Mouse (Mus musculus) bone marrow, adult 2 months (tissue): Measurements from ENCODE around the gene Aven. TPM values are rescaled to one million over a fixed set of nuclear protein-coding genes. Genes with fewer than 3 reads are reported as not detected.

ENCODE experiments used
- H3K27ac ChIP-seq: fragments of 200-500 bp; 2 replicates; pipeline ENCODE4 v1.5.1; 2012; ENCODE audit warnings: low read depth, mild to moderate bottlenecking, control low read depth, inconsistent platforms, low read length; ENCODE audit not compliant: control insufficient read depth, poor library complexity, insufficient read depth
- H3K4me1 ChIP-seq: fragments of 200-500 bp; 2 replicates; pipeline ENCODE4 v1.6.1; 2011; ENCODE audit warnings: low read length; ENCODE audit not compliant: control insufficient read depth, insufficient read depth
- H3K4me3 ChIP-seq: fragments of 200-500 bp; replicated peaks from 2 replicates; pipeline ENCODE3; 2011; ENCODE audit warnings: mild to moderate bottlenecking, low read depth, low read length, control low read depth; ENCODE audit not compliant: control insufficient read depth
- CTCF ChIP-seq: fragments of 200-500 bp; IDR thresholded peaks from 2 replicates; pipeline ENCODE4 v1.5.1; 2011; ENCODE audit warnings: low read length, control low read depth; ENCODE audit not compliant: control insufficient read depth, insufficient read depth
- POLR2A ChIP-seq: fragments of 200-500 bp; IDR thresholded peaks from 2 replicates; pipeline ENCODE4 v1.6.1; 2011; ENCODE audit warnings: low read depth, mild to moderate bottlenecking, control low read depth, low read length, borderline replicate concordance; ENCODE audit not compliant: control insufficient read depth
- WGBS: fragments of 180-500 bp; shearing (Covaris S2); methylation state at CpG from one replicate; pipeline ENCODE4 v1.1.7; 2018; 5-methylcytosine and 5-hydroxymethylcytosine counted together
- polyA plus RNA-seq: library from polyadenylated mRNA; stranded (reverse); fragments of >200 nt; gene quantifications from 2 replicates; pipeline ENCODE4 v1.2.4, GENCODE M21; 2011; ENCODE audit warnings: low replicate concordance; ENCODE audit not compliant: missing spikeins, insufficient read depth, insufficient read length

Gene Aven
- polyA plus RNA-seq, 1 experiment: 11.1 TPM

- Histone ChIP-seq H3K27ac (no peak overlapping the region), H3K4me1 (no peaks in the 10 kb centered on the region), H3K4me3 (no peak overlapping the region)
- 80% methylated on average over 11 of the region's 11 CpGs for WGBS
- TF ChIP-seq POLR2A (no peak), CTCF (no peak)
Measured at GRCm38 (mm10) chr2:112630669-112631068, 137.9 kb downstream of the Aven start.

GRCm38 (mm10) chr2:112632536-112632935, 139.8 kb downstream of the Aven start:
- no peak overlapping the region for H3K4me3 ChIP-seq
- H3K27ac ChIP-seq: no peak overlapping the region
- 89% methylated on average over 9 of the region's 9 CpGs for WGBS
- H3K4me1 ChIP-seq: no peaks in the 10 kb centered on the region
- TF ChIP-seq POLR2A: no peak
- no peak for TF ChIP-seq CTCF

- TF ChIP-seq POLR2A (no peak), CTCF (no peak)
- WGBS: 85% methylated on average over 5 of the region's 5 CpGs
- Histone ChIP-seq H3K4me3 (no peak overlapping the region), H3K4me1 (no peaks in the 10 kb centered on the region), H3K27ac (no peak overlapping the region)
Measured at GRCm38 (mm10) chr2:112637206-112637605, 144.4 kb downstream of the Aven start.

- WGBS: 57% methylated on average over 3 of the region's 3 CpGs
- no peaks in the 10 kb centered on the region for H3K4me1 ChIP-seq
- TF ChIP-seq CTCF: no peak
- no peak overlapping the region for H3K4me3 ChIP-seq
- no peak overlapping the region for H3K27ac ChIP-seq
Measured at GRCm38 (mm10) chr2:112653836-112654235, 161.1 kb downstream of the Aven start.

- H3K4me1 ChIP-seq: no peaks in the 10 kb centered on the region
- WGBS: 46% methylated on average over 5 of the region's 5 CpGs
- H3K27ac ChIP-seq: no peak overlapping the region
- no peak for TF ChIP-seq CTCF
- TF ChIP-seq POLR2A: no peak
- no peak overlapping the region for H3K4me3 ChIP-seq
Measured at GRCm38 (mm10) chr2:112656131-112656530, 163.4 kb downstream of the Aven start.

GRCm38 (mm10) chr2:112669461-112669860, 176.7 kb downstream of the Aven start:
- Histone ChIP-seq H3K4me3 (no peak overlapping the region), H3K27ac (no peak overlapping the region), H3K4me1 (no peaks in the 10 kb centered on the region)
- 57% methylated on average over 3 of the region's 3 CpGs for WGBS
- TF ChIP-seq CTCF (no peak), POLR2A (no peak)

- no peak overlapping the region for H3K27ac ChIP-seq
- TF ChIP-seq CTCF: no peak
- no peak for TF ChIP-seq POLR2A
- WGBS: 70% methylated on average over 2 of the region's 2 CpGs
Measured at GRCm38 (mm10) chr2:112676175-112676574, 183.4 kb downstream of the Aven start.

GRCm38 (mm10) chr2:112676721-112677120, 184.0 kb downstream of the Aven start:
- H3K27ac ChIP-seq: no peak overlapping the region
- H3K4me3 ChIP-seq: no peak overlapping the region
- H3K4me1 ChIP-seq: no peaks in the 10 kb centered on the region
- WGBS: 9% methylated on average over 1 of the region's 1 CpGs
- no peak for TF ChIP-seq CTCF
- TF ChIP-seq POLR2A: no peak

More at GRCm38 (mm10) chr2:112676175-112676574, 183.4 kb downstream of the Aven start:
- Histone ChIP-seq H3K4me1 (no peaks in the 10 kb centered on the region), H3K4me3 (no peak overlapping the region)

- H3K4me1 ChIP-seq: no peaks in the 10 kb centered on the region
- no peak overlapping the region for H3K4me3 ChIP-seq
- 70% methylated on average over 1 of the region's 1 CpGs for WGBS
- TF ChIP-seq POLR2A: no peak
- no peak for TF ChIP-seq CTCF
- no peak overlapping the region for H3K27ac ChIP-seq
Measured at GRCm38 (mm10) chr2:112677246-112677645, 184.5 kb downstream of the Aven start.

GRCm38 (mm10) chr2:112681817-112682216, 189.1 kb downstream of the Aven start:
- Histone ChIP-seq H3K4me1 (no peaks in the 10 kb centered on the region), H3K4me3 (no peak overlapping the region), H3K27ac (no peak overlapping the region)
- no peak for TF ChIP-seq CTCF
- no peak for TF ChIP-seq POLR2A
- WGBS: 46% methylated on average over 5 of the region's 5 CpGs

Other genes starting within 250 kb of the Aven start
- gene Nutm1, start 233.7 kb upstream of the Aven start, polyA plus RNA-seq: not detected in 2 replicates
- gene Nop10, start 231.0 kb upstream of the Aven start, polyA plus RNA-seq: 34.5 and 79.9 TPM in 2 replicates
- gene Slc12a6, start 227.1 kb upstream of the Aven start, polyA plus RNA-seq: 24.4 and 45.4 TPM in 2 replicates
- 0.85 TPM in 1 of 2 replicates, not detected in the other for gene Gm21985, start 226.7 kb upstream of the Aven start, polyA plus RNA-seq
- 9.7 and 14.6 TPM in 2 replicates for gene Emc4, start 124.9 kb upstream of the Aven start, polyA plus RNA-seq
- gene Katnbl1, start 113.8 kb upstream of the Aven start, polyA plus RNA-seq: 5.9 and 10.2 TPM in 2 replicates
- gene Emc7, start 38.0 kb upstream of the Aven start, polyA plus RNA-seq: 2.9 and 4.7 TPM in 2 replicates
- not detected in 2 replicates for gene Chrm5, start 12.2 kb upstream of the Aven start, polyA plus RNA-seq